15 mouse cellular contexts compared by ENCODE assay signal in genomic region chr14:76099543-76099942, GRCm38 (mm10).
"Had no signal": no experiment of that assay in that cellular context is flagged by ENCODE, and none has a peak within 500 bp of the region (broad histone marks: within the 10 kb centered on the region; RNA-seq: fewer than 3 reads in every experiment).

No protein-coding gene starts in this region.

- H3K4me1 ChIP-seq: limb, embryonic 13.5 days; midbrain, embryonic 13.5 days; neural tube, embryonic 12.5 days had no signal

- ATAC-seq: lung, postnatal 0 days; midbrain, embryonic 13.5 days had no signal

- DNase-seq: kidney, postnatal 10 days; kidney, postnatal 4 days; left cerebral cortex, postnatal 4 days; lung, adult 18-20 months; lung, postnatal 36 days; right cerebral cortex, postnatal 4 days; spleen, adult 18-20 months; thymus, adult 2 months; thymus, postnatal 25 days had no signal

- H3K4me2 ChIP-seq: limb, embryonic 13.5 days; midbrain, embryonic 13.5 days; neural tube, embryonic 12.5 days had no signal

- H3K9me3 ChIP-seq: limb, embryonic 13.5 days; midbrain, embryonic 13.5 days; neural tube, embryonic 12.5 days had no signal

- H3K4me3 ChIP-seq: layer of hippocampus, adult 2 months; limb, embryonic 13.5 days; midbrain, embryonic 13.5 days; neural tube, embryonic 12.5 days had no signal

- H3K27me3 ChIP-seq: limb, embryonic 13.5 days; midbrain, embryonic 13.5 days; neural tube, embryonic 12.5 days had no signal

- H3K27ac ChIP-seq: layer of hippocampus, adult 2 months; limb, embryonic 13.5 days; liver, embryonic 14.5 days; midbrain, embryonic 13.5 days; neural tube, embryonic 12.5 days had no signal

- H3K9ac ChIP-seq: limb, embryonic 13.5 days; liver, embryonic 14.5 days; midbrain, embryonic 13.5 days; neural tube, embryonic 12.5 days had no signal
